Mouse (Mus musculus): ENCODE measurements around the gene Rbm38. TPM values are rescaled to one million over a fixed set of nuclear protein-coding genes. Genes with fewer than 3 reads are reported as not detected.

Rbm38 gene
- polyA plus RNA-seq, 1 experiment from 2014 or later: 116 TPM

- Histone ChIP-seq H3K4me2 (peak overlapping the region; percentile 76; the same call in 1 of the 2 replicates), H3K9me3 (no peaks in the 10 kb centered on the region), H3K27me3 (replicated peaks) (peaks cover 11% of the 10 kb centered on the region), H3K4me3 (no peak overlapping the region), H3K4me1 (peaks cover 59% of the 10 kb centered on the region), H3K36me3 (peaks cover 36% of the 10 kb centered on the region), H3K27ac (replicated peaks) (peak overlapping the region; percentile 82), H3K9ac (no peak overlapping the region; the same call in 1 of the 2 replicates)
- ATAC-seq (ENCODE audit: extremely low read depth, insufficient number of reproducible peaks, low FRiP score, low TSS enrichment): no peak
- WGBS: 26% methylated on average over 6 of the region's 6 CpGs
These were observed 2.4 kb upstream of the Rbm38 start for GRCm38 (mm10) chr2:173017940-173018339.

- H3K4me2 ChIP-seq: peak overlapping the region; percentile 76
These were observed 1.7 kb upstream of the Rbm38 start for GRCm38 (mm10) chr2:173018618-173019017.

GRCm38 (mm10) chr2:173019322-173019721, 976 bp upstream of the Rbm38 start:
- Histone ChIP-seq H3K4me2 (peak overlapping the region; percentile 76), H3K9ac (peak overlapping the region; percentile 75), H3K4me1 (peaks cover 68% of the 10 kb centered on the region), H3K27me3 (replicated peaks) (peaks cover 11% of the 10 kb centered on the region), H3K27ac (replicated peaks) (peak overlapping the region; percentile 82), H3K36me3 (peaks cover 35% of the 10 kb centered on the region), H3K4me3 (peak overlapping the region; percentile 48), H3K9me3 (no peaks in the 10 kb centered on the region)
- WGBS: 24% methylated on average over 9 of the region's 9 CpGs
- ATAC-seq (ENCODE audit: extremely low read depth, insufficient number of reproducible peaks, low FRiP score, low TSS enrichment): no peak

More at GRCm38 (mm10) chr2:173018618-173019017, 1.7 kb upstream of the Rbm38 start:
- Histone ChIP-seq H3K4me1 (peaks cover 66% of the 10 kb centered on the region), H3K9me3 (no peaks in the 10 kb centered on the region), H3K36me3 (peaks cover 35% of the 10 kb centered on the region), H3K4me3 (peak overlapping the region; percentile 48; the same call in 1 of the 2 replicates), H3K27ac (replicated peaks) (peak overlapping the region; percentile 82), H3K9ac (peak overlapping the region; percentile 75), H3K27me3 (replicated peaks) (peaks cover 11% of the 10 kb centered on the region)
- no peak for ATAC-seq (ENCODE audit: extremely low read depth, insufficient number of reproducible peaks, low FRiP score, low TSS enrichment)
- 8% methylated on average over 8 of the region's 8 CpGs for WGBS

DNA sequence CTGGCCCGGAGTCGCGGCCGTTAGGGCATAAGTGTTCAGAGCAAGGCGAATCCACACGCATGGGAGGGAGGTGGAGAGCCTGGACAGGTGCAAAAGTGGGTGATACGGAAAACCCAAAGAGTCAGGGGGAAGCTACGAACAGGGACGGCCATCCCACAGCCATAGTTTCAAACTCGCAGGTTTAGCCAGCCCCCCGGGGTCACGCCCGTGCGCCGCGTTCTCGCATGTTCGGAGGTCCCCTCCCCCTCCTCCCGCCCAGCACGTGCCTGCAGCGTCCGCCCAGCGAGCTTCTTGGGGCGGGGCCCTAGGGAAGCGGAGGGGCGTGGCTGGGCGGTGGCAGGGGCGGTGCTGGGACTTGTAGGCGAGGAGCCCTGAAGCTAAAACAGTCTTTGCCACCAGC, 508 bp upstream of the Rbm38 start:
- H3K4me2 ChIP-seq: peak overlapping the region; percentile 76
- peaks cover 68% of the 10 kb centered on the region for H3K4me1 ChIP-seq
- peak; percentile 71 for ATAC-seq (ENCODE audit: extremely low read depth, insufficient number of reproducible peaks, low FRiP score, low TSS enrichment)
- H3K4me3 ChIP-seq: peak overlapping the region; percentile 48
- H3K9ac ChIP-seq: peak overlapping the region; percentile 75
- WGBS: under 1% methylated on average over 29 of the region's 29 CpGs
- H3K9me3 ChIP-seq: no peaks in the 10 kb centered on the region
- peaks cover 35% of the 10 kb centered on the region for H3K36me3 ChIP-seq
- peaks cover 11% of the 10 kb centered on the region for H3K27me3 ChIP-seq (replicated peaks)
- peak overlapping the region; percentile 82 for H3K27ac ChIP-seq (replicated peaks)

DNA sequence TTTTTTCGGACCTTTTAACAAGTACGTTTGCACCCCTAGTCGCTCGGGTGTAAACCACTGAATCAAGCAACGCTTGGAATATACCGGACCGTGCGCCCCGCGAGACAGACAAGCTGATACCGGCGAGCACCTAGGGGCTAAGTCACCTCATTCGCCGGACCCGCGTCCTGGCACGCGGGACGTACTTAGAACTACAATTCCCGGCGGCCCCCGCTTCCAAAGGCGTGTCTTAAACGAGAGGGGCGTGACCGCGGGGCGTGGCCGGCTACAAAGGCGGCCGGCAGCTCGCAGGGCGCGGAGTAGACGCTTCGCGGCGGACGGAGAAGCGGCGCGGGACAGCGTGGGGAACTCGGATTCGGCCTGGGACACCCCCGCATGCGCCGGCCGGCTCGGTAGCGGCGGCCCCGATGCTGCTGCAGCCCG, 1.3 kb downstream of the Rbm38 start:
- peaks cover 34% of the 10 kb centered on the region for H3K36me3 ChIP-seq
- peaks cover 11% of the 10 kb centered on the region for H3K27me3 ChIP-seq (replicated peaks)
- H3K27ac ChIP-seq (replicated peaks): peak overlapping the region; percentile 86
- peak overlapping the region; percentile 76 for H3K4me2 ChIP-seq
- H3K4me1 ChIP-seq: peaks cover 84% of the 10 kb centered on the region
- peak; percentile 64; the same call in 1 of the 2 replicates for ATAC-seq (ENCODE audit: extremely low read depth, insufficient number of reproducible peaks, low FRiP score, low TSS enrichment)
- peak overlapping the region; percentile 93 for H3K4me3 ChIP-seq
- no peaks in the 10 kb centered on the region for H3K9me3 ChIP-seq
- peak overlapping the region; percentile 96 for H3K9ac ChIP-seq
- WGBS: under 1% methylated on average over 54 of the region's 54 CpGs

DNA sequence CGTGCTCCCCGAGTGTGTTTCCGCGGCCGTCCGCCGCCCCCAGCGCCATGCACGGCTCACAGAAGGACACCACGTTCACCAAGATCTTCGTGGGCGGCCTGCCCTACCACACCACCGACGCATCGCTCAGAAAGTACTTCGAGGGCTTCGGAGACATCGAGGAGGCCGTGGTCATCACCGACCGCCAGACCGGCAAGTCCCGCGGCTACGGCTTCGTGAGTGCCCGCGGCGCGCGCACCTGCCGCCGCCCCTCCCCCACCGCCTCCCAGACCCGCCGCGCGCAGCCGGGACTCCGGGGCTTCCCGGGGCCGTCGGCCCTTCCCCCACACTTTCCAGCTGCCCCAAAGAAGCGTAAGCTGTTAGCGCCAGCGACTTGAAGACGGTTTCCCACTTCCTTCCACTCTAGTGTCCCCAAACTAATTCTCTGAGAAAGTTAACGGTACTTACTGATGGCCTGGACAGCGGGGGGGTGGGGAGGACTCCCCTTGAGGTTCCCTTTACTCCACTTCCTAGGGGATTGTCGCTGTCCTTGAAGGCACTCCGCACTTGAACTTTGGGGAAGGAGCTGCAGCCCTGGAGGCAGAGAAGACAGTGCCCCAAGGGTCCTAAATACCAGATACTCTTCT, 1.9 kb downstream of the Rbm38 start:
- Histone ChIP-seq H3K9me3 (no peaks in the 10 kb centered on the region), H3K27ac (replicated peaks) (peak overlapping the region; percentile 86), H3K4me2 (peak overlapping the region; percentile 76), H3K9ac (peak overlapping the region; percentile 96), H3K27me3 (replicated peaks) (peaks cover 11% of the 10 kb centered on the region), H3K4me1 (peaks cover 89% of the 10 kb centered on the region), H3K36me3 (peaks cover 40% of the 10 kb centered on the region), H3K4me3 (peak overlapping the region; percentile 93)
- under 1% methylated on average over 51 of the region's 51 CpGs for WGBS
- ATAC-seq (ENCODE audit: extremely low read depth, insufficient number of reproducible peaks, low FRiP score, low TSS enrichment): peak; percentile 20

- Histone ChIP-seq H3K4me2 (peak overlapping the region; percentile 76), H3K36me3 (peaks cover 46% of the 10 kb centered on the region), H3K9me3 (no peaks in the 10 kb centered on the region), H3K27me3 (replicated peaks) (peaks cover 11% of the 10 kb centered on the region), H3K27ac (replicated peaks) (peak overlapping the region; percentile 86), H3K4me3 (peak overlapping the region; percentile 93), H3K4me1 (peaks cover 91% of the 10 kb centered on the region), H3K9ac (peak overlapping the region; percentile 96)
- WGBS: 22% methylated on average over 10 of the region's 10 CpGs
- ATAC-seq (ENCODE audit: extremely low read depth, insufficient number of reproducible peaks, low FRiP score, low TSS enrichment): no peak
These were observed 2.5 kb downstream of the Rbm38 start for GRCm38 (mm10) chr2:173022813-173023212.

DNA sequence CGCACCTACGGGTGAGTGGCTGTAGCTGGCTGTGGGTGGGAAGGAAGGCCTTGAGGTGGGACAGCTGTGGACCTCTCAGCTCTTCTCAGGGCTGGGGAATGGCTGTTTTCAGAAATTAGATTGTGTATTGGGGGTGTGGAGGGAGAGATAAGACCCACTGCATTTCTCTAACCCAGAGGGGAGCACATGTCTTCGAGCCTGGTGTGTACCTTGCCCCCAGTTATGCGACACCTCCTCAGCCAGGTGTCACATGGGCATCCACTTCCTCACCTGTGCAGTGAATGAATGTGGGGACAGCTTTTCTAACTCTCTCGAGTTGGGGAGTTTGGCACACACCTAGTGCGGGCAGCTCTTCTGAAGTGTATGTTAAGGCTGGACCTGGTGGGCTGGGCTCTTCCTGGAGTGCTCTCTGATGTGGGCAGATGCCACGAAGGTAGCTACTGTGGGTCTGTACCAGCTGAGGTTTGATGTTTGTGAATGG, 3.1 kb downstream of the Rbm38 start:
- Histone ChIP-seq H3K27me3 (replicated peaks) (peaks cover 11% of the 10 kb centered on the region), H3K9me3 (no peaks in the 10 kb centered on the region), H3K4me1 (peaks cover 92% of the 10 kb centered on the region), H3K27ac (replicated peaks) (peak overlapping the region; percentile 86), H3K4me3 (peak overlapping the region; percentile 93), H3K36me3 (peaks cover 52% of the 10 kb centered on the region), H3K4me2 (peak overlapping the region; percentile 76), H3K9ac (peak overlapping the region; percentile 96)
- 52% methylated on average over 7 of the region's 7 CpGs for WGBS
- no peak for ATAC-seq (ENCODE audit: extremely low read depth, insufficient number of reproducible peaks, low FRiP score, low TSS enrichment)

DNA sequence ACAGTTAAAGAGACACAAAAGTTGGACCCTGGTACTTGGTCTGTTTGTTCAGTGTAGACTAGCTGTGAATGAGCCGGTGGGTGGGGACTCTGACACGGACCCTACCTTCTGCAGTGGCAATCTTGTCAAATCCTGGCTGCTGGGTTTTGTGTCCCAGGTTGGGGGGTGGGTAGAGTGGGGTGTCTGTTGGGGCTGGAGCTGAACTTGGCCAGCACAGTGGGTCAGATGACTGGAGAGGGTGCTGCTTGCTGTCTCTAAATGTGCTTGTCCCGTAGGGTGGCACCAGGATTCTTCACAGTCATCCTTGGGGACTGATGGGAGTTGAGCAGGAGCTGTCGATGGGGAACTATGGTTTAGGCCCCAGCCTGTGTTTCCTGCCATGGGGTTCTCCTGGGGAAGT, 3.7 kb downstream of the Rbm38 start:
- 51% methylated on average over 4 of the region's 4 CpGs for WGBS
- no peaks in the 10 kb centered on the region for H3K9me3 ChIP-seq
- H3K4me1 ChIP-seq: peaks cover 92% of the 10 kb centered on the region
- H3K4me2 ChIP-seq: peak overlapping the region; percentile 76
- peak overlapping the region; percentile 93 for H3K4me3 ChIP-seq
- H3K27ac ChIP-seq (replicated peaks): peak overlapping the region; percentile 86
- no peak for ATAC-seq (ENCODE audit: extremely low read depth, insufficient number of reproducible peaks, low FRiP score, low TSS enrichment)
- H3K36me3 ChIP-seq: peaks cover 58% of the 10 kb centered on the region
- peak overlapping the region; percentile 96 for H3K9ac ChIP-seq
- peaks cover 11% of the 10 kb centered on the region for H3K27me3 ChIP-seq (replicated peaks)

DNA sequence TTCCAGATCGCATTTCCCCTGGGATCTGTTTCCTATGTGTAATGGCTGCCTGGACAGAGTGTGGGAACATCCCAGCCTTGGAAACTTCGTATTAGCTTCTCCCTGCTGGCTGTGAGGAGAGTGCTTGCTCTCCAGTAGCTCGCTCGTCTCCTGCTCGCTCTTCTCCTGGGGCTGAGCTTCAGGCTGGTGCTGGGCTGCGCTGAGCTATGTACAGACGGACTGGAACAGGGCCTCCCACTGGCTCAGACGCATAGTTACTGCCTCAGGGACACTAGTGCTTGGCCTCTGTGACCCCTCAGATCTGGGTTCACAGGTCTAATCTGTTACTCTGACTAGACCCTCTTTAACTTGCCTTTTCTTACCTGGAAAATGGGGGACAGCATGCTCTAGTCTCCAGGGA, 4.1 kb downstream of the Rbm38 start:
- H3K36me3 ChIP-seq: peaks cover 62% of the 10 kb centered on the region

GRCm38 (mm10) chr2:173024938-173025337, 4.6 kb downstream of the Rbm38 start:
- H3K4me3 ChIP-seq: peak overlapping the region; percentile 93
- peak overlapping the region; percentile 96 for H3K9ac ChIP-seq
- H3K27me3 ChIP-seq (replicated peaks): peaks cover 11% of the 10 kb centered on the region
- H3K36me3 ChIP-seq: peaks cover 67% of the 10 kb centered on the region
- peaks cover 92% of the 10 kb centered on the region for H3K4me1 ChIP-seq
- ATAC-seq (ENCODE audit: extremely low read depth, insufficient number of reproducible peaks, low FRiP score, low TSS enrichment): no peak
- H3K27ac ChIP-seq (replicated peaks): peak overlapping the region; percentile 86
- no peaks in the 10 kb centered on the region for H3K9me3 ChIP-seq
- WGBS: 17% methylated on average over 4 of the region's 4 CpGs
- peak overlapping the region; percentile 76 for H3K4me2 ChIP-seq

More for the DNA sequence above, 4.1 kb downstream of the Rbm38 start:
- Histone ChIP-seq H3K4me3 (peak overlapping the region; percentile 93), H3K9me3 (no peaks in the 10 kb centered on the region), H3K27ac (replicated peaks) (peak overlapping the region; percentile 86), H3K27me3 (replicated peaks) (peaks cover 11% of the 10 kb centered on the region), H3K9ac (peak overlapping the region; percentile 96), H3K4me1 (peaks cover 92% of the 10 kb centered on the region), H3K4me2 (peak overlapping the region; percentile 76)
- no peak for ATAC-seq (ENCODE audit: extremely low read depth, insufficient number of reproducible peaks, low FRiP score, low TSS enrichment)
- 61% methylated on average over 8 of the region's 8 CpGs for WGBS

Data from heart, embryonic 13.5 days (tissue).